Mouse (Mus musculus) layer of hippocampus, adult 18-20 months (tissue): ENCODE measurements around the gene Rpp30. TPM values are rescaled to one million over a fixed set of nuclear protein-coding genes. Genes with fewer than 3 reads are reported as not detected.
A peak's percentile ranks its signal among the peaks of the same experiment; 100 is the strongest.

ENCODE experiments used
- DNase-seq, 2 experiments: peaks; one replicate each; pipeline ENCODE4 v3.0.0; 2022; ENCODE audit warnings: low spot score in 2 of 2
- long read RNA-seq: library from polyadenylated mRNA; stranded (forward); transcript quantifications from one replicate; pipeline ENCODE4 v2.0.0, GENCODE M21; 2021
- total RNA-seq, 2 experiments: library from RNA; stranded (reverse); gene quantifications; 2 replicates each; pipeline ENCODE4 v1.2.3; 2021

The Rpp30 gene
- total RNA-seq = 10 to 100 TPM; 15.1 to 15.9 TPM
- long read RNA-seq, transcript Rpp30-201 (11 exons, 1,145 nt) = major isoform, 16 of 20 reads
- long read RNA-seq, partial matches to known transcripts = 1 of 20 reads
- long read RNA-seq, other reads (novel, unspliced or antisense) = 3 of 20 reads

DNA sequence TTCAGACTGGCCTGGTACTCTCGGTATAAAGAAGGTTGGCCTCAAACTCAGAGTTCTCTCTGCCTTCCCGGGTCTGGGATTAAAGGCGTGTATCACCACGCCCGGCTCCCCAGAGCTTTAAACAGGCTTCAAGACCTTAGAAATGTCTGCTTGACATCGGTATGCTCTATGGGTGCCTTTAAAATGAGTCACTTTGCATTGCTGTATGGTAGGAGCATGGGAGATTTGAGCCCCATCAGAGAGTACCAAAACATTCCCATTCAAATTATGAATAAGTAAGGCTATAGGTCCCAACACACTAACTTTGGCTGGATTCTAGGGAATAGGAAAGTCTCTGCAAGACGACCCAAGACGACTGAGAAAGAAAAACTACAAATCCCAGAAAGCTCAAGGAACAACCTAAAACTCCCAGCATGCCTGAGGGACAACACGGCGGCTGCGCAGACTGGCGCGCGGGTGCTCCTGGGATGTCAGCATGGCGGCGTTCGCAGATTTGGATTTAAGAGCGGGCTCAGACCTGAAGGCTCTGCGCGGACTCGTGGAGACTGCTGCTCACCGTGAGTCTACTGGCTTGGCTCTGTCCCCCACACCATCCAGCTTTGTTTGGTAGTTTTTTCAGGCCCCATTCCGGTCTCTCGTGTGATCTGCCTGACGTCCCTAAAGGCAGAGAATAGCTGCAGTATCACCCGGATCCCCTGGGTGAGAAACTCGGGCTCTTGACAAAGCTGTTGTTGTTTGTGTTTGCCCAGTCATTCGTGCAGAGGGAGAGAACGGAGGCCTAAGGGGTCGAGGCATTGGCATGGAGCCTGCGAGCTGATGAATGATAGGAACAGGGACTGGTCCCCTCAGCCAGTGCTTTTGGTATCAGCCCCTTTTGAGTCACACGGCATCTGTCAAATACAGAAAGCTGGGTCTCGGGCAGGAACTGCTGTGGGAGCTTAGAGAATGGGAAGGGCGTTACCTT lies at the start of gene Rpp30:
Rpp30 (plus strand) TSS at position 455 of the 964 bp plus-strand sequence.
- DNase-seq = peak; percentile 78 to 91

DNA sequence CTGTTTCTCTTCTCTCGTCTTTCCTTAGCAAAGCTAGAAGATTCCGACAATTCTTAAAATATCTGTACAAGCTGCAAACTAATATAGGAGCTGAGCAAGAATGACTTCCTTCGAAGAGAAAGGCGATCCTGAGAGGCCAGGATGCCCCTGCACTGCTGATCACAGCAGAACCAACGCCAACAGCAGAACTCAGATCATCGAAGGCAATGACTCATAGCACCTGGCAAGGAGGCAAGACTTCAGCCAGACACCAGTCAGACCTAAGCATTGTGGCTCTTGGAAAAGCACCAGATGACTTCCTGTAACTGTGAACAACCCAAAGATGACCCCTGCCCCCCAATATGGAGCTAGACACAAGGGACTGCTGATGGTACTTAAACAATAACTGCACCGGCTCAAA lies 37.5 kb upstream of the Rpp30 start:
- no peak for DNase-seq

DNA sequence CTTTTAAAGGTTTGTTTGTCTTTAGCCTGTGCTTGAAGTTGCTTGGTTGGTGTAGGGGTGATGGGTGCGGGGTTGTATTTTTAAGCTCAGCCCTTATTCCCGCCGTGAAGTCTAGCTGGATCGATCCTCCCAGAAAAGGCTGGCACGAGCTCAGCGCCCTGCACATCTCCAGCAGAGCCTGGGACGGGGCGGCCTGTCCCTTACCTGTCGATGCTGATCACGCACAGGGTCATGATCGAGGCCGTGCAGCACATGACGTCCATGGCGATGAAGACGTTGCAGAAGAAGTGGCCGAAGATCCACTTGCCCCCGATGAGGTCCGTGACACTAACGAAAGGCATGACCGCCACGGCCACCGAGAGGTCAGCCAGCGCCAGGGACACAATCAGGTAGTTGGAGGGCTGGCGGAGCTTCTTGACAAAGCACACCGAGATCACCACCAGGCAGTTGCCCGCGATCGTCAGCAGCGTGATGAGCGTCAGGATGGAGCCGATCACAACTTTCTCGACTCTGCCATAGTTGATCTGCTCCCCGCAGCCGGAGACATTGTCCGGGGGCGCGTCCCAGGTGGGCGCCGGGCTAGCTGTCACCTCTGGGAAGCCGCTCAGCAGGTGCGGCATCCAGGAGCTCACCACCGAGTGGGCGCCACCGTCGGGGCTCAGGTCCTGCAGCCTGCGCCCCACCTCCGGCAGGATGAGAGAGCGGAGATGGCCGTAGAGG lies 26.9 kb upstream of the Rpp30 start:
- DNase-seq = peak in 1 of 2 experiments; percentile 8

DNA sequence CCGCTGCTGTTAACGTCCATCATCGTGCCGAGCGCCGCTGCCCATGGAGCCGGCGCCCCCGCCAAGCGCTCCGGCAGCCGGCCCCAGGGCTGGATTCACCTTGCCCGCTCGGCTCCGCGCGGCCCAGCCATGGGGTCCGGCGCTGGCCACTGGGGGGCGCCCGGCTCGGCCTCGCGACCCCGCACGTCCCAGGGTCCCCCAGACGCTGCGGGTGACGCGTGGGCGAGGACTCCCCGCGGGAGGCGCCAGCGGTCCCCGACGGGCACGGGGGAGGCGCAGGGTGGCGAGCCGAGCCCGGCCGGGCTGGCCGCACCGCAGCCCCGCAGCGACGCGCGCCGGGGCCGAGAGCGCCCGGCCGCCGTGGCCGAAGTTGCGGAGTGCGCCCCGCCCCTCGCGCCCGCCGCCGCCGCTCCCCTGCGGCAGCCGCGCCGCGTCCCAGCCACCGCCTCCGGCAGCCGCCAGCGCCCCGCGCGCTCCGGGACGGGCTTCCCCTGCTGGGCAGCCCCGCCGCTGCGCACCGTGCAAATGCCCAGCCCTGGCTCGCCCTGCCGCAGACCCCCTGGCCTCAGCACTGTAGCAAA lies 26.2 kb upstream of the Rpp30 start, which contains the start of gene Htr7:
Htr7 (minus strand) TSS at position 277 of the 581 bp plus-strand sequence.
- DNase-seq = peak; percentile 6 to 17

DNA sequence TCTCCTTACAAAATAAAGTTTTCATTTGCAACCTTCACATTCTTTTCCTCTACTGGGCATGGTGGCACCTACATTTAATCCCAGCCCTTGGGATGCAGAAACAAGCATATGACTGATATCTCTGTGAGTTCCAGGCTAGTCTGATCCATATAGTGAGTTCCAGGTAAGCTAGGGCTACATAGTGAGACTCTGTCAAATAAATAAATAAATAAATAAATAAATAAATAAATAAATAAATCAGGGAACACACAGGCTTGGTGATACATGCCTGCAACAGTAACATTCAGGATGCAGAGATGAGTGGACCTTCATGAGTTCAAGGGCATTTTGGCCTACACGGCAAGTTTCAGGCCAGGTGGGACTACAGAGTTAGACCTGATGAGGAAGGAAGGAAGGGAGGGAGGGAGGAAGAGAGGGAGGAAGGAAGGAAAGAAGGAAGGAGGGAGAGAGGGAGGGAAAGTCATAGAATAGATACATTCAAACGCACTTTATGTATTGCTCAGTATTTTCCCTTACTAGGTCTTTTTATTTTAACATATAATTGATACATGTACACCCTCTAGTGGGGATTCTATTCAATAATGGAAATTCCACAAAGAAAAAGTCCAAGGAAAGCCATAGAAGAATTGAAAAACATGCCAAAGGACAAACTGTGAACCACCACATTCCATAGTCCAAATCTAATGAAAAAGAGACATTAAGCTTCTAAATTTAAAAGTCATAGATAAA lies 20.6 kb upstream of the Rpp30 start:
- DNase-seq = no peak

DNA sequence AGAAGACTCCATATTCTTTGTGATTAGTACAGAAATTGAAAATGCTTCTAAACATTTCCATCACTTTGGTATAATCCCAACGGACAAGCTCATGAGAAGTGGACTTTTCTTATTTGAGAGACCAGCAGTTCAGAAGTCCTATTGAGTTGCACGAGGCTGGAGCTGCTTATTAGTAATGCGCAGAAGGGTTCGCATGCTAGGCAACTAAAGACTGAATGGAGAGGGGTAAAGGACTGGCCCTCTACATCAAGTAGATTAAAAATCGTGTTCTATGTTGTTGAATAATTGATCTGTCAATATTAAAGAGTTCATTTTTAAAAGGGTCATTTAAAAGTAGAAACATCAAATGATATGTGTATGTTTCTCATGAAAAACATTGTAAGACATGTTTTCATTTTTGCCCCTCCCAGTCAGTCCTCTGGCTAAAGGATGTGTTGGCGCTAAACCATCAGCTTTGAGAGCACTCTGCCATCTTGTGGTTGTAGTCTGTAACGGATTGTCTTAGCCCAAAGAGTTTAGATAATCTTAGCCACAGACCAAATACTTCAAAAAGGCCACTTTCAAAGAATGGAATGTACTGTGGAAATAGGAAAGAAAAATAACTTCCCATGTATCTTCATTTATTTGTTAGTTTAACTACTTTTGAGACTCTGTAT lies 782 bp upstream of the Rpp30 start:
- peak in 1 of 2 experiments; percentile 60 for DNase-seq

DNA sequence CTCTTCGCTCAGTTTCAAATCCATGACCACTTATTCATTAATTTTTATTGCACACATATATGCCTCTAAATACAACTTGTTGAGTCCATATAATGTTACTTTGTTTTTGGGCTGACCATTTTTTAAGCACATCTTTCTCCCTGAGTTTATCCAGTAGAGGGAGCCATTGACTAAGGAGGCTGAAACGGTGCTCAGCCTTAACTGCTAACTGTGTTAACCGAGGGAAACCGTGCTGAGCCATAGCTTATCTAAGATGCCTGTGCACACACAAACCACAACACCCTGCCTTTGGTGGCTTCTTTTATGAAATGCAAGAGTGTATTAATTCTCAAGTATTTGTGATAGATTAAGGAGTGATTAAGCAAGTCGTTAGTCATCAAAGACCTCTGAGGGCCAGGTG lies 7.3 kb downstream of the Rpp30 start:
- peak in 1 of 2 experiments; percentile 24 for DNase-seq

DNA sequence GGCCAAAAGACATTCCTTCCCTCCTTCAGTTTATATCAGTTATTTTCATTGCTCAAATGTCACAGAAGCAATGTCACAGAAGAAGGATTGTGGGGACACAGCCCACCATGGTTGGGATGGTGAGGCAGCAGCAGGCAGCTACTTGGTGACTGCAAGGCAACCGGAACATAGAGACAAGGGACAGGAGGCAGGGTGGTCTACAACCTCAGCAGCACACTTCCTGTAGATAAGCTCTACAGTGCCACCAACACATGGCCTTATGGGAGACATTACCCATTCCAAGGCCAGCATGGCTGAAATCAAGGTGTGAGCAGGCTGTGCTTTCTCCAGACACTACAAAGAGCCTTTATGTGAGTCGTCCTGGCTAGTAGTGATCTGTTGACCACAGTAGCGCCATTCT lies 13.7 kb downstream of the Rpp30 start:
- DNase-seq = no peak

DNA sequence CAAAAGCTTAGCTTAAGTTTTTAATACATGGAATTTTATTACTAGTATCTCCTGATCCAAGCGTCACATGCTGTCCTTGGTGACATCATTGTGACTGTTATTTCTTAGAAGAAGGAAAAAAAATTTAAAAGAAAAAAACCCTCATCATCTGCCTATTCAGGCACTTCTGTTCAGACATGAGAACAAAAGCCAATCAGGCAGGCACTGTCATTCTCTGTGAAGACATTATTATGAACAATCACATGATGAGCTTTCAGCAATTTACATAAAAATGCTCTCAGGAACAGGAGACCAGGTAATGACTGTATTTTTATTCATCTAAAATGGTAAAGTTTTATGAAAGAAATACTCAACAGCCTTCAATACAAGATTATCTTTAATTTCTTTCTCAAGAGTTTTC lies 14.7 kb downstream of the Rpp30 start:
- no peak for DNase-seq

DNA sequence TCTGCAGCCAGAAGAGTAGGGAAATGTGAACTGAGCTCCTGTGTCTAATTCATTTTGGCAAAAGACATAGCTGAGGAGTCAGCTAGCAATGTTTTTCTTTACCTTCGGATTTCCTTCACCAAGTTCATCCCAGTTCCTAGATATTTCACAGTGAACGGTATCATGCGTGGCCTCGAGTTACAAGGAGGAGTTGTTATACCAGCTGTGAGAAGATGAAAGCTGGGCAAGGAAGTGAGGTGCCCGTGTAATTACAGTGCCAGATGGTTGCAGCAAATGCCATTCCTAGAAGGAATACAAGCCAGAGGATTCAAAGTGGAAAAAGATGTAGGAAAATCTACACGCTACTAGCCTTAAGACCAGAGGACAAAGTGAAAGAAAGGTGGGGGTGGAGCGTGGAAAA lies 15.4 kb downstream of the Rpp30 start:
- DNase-seq = no peak

DNA sequence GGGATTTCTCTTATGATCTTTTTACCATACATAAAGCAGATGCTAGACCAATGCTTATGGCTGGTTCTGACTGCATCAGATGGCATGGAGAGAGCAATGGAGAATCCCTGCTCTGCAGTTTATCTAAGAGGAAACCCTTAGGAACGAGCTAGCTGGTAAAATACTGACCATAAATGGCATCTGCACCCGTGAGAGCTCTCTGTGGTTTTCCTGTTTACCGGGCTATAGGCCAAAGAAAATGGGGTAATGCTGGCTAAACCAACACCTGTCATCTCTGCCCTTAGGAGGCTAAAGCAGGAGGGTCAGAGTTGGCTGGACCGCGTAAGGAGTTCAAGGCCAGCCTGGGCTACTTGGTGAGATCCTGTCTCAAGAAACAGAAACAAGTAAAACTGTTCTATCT lies 20.4 kb downstream of the Rpp30 start:
- no peak for DNase-seq

DNA sequence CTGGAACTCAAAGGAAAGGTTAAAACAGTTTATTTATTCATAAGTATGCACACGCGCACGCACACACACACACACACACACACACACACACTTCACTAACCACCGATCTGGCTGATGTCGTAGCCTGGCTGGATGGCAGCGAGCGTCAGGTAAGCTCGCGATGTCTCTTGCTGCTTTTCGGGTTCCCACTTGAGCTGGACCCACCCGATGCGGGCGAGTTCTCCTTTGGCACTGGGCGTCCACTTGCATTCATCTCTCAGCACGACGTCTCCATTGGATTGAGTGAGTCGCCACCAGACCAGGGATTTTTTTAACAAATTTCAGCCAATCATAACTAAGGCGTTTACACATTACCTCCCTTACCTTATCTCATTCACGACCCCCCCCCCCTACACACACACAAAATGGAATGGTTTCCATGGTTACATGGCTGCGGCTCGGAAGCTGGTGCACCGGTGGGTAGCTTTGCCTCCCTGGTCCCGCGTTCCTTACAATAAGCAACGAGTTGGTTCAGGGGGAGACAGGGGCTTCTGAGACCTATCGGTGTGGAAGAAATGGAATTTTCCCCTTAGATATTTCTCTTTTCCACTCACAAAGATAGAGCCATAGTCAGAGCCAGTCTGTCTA lies 25.9 kb downstream of the Rpp30 start:
- no peak for DNase-seq

DNA sequence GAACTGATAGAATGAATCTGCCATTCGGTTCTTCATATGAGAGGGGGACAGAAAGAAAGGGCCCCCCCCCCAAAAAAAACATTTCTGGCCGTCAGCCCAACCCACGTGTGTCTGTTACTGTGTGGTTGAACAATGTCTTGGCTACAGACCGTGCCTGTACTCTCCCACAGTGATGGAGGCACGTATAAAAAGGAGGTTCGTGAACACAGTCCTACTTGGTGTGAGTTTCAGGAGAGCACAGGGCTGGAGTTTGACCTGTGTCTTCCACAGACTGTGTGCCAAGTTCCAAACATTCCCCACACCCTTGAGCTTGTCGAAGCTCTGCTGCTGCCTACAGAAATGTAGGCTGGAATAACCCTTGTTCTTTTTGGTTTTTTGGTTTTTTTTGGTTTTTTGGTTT lies 26.9 kb downstream of the Rpp30 start:
- DNase-seq = no peak

DNA sequence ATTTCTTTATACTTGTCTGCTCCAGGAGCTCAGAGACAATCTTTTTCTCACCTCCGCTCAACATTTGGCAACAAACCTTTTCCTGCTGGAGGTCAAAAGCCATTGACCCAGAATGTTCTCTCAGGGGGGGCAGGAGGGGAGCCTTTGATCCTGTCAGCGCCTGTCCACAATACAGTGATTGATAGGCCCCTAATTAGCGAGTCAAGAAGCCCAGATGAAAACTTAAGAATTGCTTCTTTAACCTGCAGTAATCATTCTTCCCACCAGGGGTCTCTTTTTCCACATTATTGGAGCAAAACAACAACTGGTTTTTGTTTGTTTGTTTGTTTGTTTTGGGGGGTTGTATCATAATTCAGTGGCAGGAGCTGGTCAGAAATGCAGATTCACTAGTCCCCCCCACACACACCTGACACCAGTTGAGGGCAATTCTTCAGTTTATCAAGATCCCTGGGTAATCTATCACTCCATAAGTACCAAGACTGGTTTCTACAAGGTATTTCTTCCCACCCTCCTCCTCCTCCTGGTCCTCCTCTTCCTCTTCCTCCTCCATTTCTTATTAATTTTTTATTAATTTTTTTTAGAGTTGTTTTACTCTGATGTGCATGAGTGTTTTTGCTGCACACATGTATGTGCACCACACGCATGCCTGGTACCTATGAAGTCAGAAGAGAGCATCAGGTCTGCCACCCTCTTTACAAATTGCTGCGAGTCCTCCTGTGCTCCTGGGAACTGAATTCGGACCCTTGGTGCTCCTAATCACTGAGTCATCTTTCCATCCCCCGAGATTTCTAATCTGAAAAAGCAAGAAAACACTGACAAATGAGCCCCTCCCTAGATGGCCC lies 27.8 kb downstream of the Rpp30 start:
- peak in 1 of 2 experiments; percentile 60 for DNase-seq

DNA sequence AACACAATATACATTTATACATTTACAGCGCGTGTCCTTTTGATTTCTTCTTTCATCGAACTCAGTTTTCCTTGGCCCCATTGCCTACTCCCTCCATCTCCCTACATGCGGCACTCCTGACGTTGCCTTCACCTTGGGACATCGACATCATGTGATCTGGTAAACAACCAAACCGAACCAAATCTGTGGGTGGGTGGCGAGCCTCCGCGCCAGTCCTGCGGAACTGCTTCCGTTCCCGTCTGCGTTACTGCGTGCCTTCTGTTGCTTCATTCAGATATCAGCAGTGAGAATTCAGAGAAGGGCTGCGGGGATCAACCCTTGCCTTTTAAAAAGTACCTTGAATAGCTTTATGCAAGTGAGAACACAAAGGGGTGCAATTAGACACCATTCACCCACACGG lies 28.5 kb downstream of the Rpp30 start:
- peak; percentile 30 to 65 for DNase-seq

DNA sequence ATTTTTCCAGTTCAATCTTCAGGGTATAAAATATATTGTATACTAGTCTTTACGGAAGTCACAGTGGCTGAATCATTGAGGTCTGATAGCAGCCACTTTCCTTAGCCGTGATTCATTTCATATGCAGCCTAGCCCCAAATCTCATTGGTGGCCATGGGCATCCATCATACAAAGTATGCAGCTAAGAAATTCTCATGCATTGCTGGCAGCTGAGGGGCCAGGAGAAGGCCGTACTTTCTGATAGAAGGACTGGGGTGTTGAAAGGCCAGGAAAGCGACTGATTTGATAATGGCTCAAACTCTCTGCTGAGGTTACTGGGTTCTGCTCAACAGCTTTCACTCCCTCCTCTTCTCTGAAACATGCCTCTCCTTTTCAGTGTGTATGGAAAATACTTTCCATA lies 32.7 kb downstream of the Rpp30 start:
- no peak for DNase-seq

DNA sequence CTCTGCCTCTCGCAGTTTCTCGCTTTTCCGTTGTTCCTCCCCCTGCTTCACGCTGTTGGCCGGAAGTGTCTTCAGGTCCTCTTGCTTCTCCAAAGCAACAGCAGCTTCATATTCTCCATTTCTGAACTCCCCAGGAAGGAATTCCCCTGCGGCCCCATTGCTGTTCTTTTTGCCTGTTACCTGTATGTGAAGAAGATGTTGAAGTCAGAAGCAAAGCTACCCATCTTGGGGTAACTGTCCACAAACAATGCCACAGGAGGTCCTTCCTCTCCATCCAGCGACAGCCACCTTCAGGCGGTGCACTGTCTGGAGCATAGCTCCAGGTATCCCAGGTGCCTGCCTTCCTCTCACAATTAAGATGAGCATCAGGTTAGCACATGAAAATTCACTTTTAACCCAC lies 35.7 kb downstream of the Rpp30 start:
- DNase-seq = no peak

DNA sequence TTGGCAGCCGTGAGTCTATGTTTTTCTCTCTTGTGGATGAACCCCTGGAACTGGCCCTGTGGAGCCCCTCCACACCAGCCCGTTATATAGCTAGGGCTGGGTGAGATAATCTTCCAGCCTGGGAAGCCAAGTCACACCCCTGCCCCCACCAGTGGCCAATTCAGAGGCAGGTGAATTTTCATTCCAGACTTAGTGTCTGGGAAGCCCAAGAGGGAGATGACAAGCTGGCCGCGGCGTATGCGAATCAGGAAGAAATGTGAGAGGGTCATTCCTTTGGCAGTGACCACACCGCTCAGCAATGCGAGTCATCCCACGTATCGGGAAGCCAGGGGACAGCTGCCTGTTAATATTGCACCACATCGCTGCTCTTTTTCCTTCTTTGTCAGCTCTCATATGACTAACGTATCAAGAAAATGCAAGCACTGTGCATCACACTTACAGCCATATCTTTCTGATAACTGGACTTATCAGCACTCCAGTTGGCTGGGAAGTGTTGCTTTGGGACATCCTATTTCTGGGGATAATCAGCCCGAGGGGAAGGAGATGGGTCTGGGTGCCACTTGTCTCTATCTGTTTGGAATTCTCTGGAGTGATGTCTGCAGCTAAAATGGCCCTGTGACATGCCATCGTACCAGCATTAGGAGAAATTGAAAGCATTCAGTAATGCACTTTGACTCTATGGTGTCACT lies 36.4 kb downstream of the Rpp30 start, which contains the start of gene Ankrd1:
Ankrd1 (minus strand) TSS at position 317 of the 689 bp plus-strand sequence.
- no peak for DNase-seq
